Mouse (Mus musculus) T-helper 2 cell (primary cell): ENCODE data around the gene Nenf.

ENCODE experiments used
- in situ Hi-C: fragments of 300-600 bp; cut with MboI, MseI; formaldehyde crosslinking; loops from one replicate; pipeline ENCODE4 v1.15.1; 2025; ENCODE audit warnings: high pct_unique_total_duplicates

The Nenf gene

GRCm38 (mm10) chr1:191288762-191289161 lies 29.2 kb downstream of the Nenf start:
- in situ Hi-C loops: loop anchor here (10.0 kb wide), 1 partner anchor 124 kb away; the partner anchor contains the start of gene Fam71a

GRCm38 (mm10) chr1:191284502-191284901 lies 33.5 kb downstream of the Nenf start:
- in situ Hi-C loops: loop anchor here (5.0 to 10.0 kb wide), 2 partner anchors 120 to 187 kb away; partner anchors contain the start of genes Batf3 and Fam71a

- in situ Hi-C loops: loop anchor here (5.0 to 10.0 kb wide), 2 partner anchors 119 to 186 kb away; partner anchors contain the start of genes Batf3 and Fam71a
These were observed 34.6 kb downstream of the Nenf start for GRCm38 (mm10) chr1:191283110-191284040.

- in situ Hi-C loops: loop anchor here (5.0 to 10.0 kb wide), 2 partner anchors 118 to 185 kb away; partner anchors contain the start of genes Batf3 and Fam71a
These were observed 35.7 kb downstream of the Nenf start for GRCm38 (mm10) chr1:191282319-191282718.

GRCm38 (mm10) chr1:191281171-191281570 lies 36.8 kb downstream of the Nenf start:
- in situ Hi-C loops: loop anchor here (5.0 to 10.0 kb wide), 2 partner anchors 116 to 184 kb away; partner anchors contain the start of genes Batf3 and Fam71a

GRCm38 (mm10) chr1:191278324-191278723 lies 39.7 kb downstream of the Nenf start:
- in situ Hi-C loops: no loop called here

- in situ Hi-C loops: no loop called here
These were observed 40.4 kb downstream of the Nenf start for GRCm38 (mm10) chr1:191277549-191278059.

GRCm38 (mm10) chr1:191276181-191276580 lies 41.8 kb downstream of the Nenf start:
- in situ Hi-C loops: no loop called here

GRCm38 (mm10) chr1:191275527-191275926 lies 42.5 kb downstream of the Nenf start:
- in situ Hi-C loops: no loop called here

GRCm38 (mm10) chr1:191272660-191273059 lies 45.3 kb downstream of the Nenf start:
- in situ Hi-C loops: no loop called here

GRCm38 (mm10) chr1:191269648-191269952 lies 48.4 kb downstream of the Nenf start:
- in situ Hi-C loops: no loop called here

- in situ Hi-C loops: no loop called here
These were observed 49.0 kb downstream of the Nenf start for GRCm38 (mm10) chr1:191268797-191269647.

- in situ Hi-C loops: no loop called here
These were observed 50.1 kb downstream of the Nenf start for GRCm38 (mm10) chr1:191267856-191268255.

- in situ Hi-C loops: no loop called here
These were observed 50.8 kb downstream of the Nenf start for GRCm38 (mm10) chr1:191267162-191267561.

- in situ Hi-C loops: no loop called here
These were observed 54.5 kb downstream of the Nenf start for GRCm38 (mm10) chr1:191263471-191263870.

GRCm38 (mm10) chr1:191261861-191262260 lies 56.1 kb downstream of the Nenf start:
- in situ Hi-C loops: no loop called here

GRCm38 (mm10) chr1:191259661-191260060 lies 58.3 kb downstream of the Nenf start:
- in situ Hi-C loops: no loop called here

GRCm38 (mm10) chr1:191259121-191259520 lies 58.9 kb downstream of the Nenf start:
- in situ Hi-C loops: no loop called here

GRCm38 (mm10) chr1:191258521-191258920 lies 59.5 kb downstream of the Nenf start:
- in situ Hi-C loops: no loop called here

- in situ Hi-C loops: no loop called here
These were observed 60.0 kb downstream of the Nenf start for GRCm38 (mm10) chr1:191257981-191258380.

GRCm38 (mm10) chr1:191257351-191257771 lies 60.6 kb downstream of the Nenf start:
- in situ Hi-C loops: no loop called here
